Mouse (Mus musculus) G1E (cell line): ENCODE data around the gene Atp6v1b1. TPM values are rescaled to one million over a fixed set of nuclear protein-coding genes. Genes with fewer than 3 reads are reported as not detected.

ENCODE experiments used
- ATAC-seq: 2 replicates; pipeline ENCODE4 v1.8.0; 2016; ENCODE audit warnings: mild to moderate bottlenecking; ENCODE audit not compliant: insufficient number of reproducible peaks, poor library complexity, low FRiP score, severe bottlenecking; ENCODE audit errors: extremely low read depth
- DNase-seq: peaks from one replicate; pipeline ENCODE4 v3.0.0; 2012; ENCODE audit warnings: low spot score
- H3K27me3 ChIP-seq: 2 replicates; pipeline ENCODE4 v1.6.1; 2012; ENCODE audit warnings: mild to moderate bottlenecking, low read length, inconsistent platforms; ENCODE audit not compliant: insufficient read depth
- H3K36me3 ChIP-seq: replicated peaks from 2 replicates; pipeline ENCODE3; 2012; ENCODE audit warnings: mild to moderate bottlenecking, inconsistent platforms
- H3K4me1 ChIP-seq: 2 replicates; pipeline ENCODE4 v1.6.1; 2012; ENCODE audit warnings: low read depth, low read length, inconsistent platforms, mixed read lengths; ENCODE audit not compliant: insufficient read depth
- H3K4me3 ChIP-seq: 2 replicates; pipeline ENCODE4 v1.5.1; 2012; ENCODE audit warnings: low read depth, mild to moderate bottlenecking, inconsistent platforms, low read length, moderate library complexity, mixed read lengths
- H3K9me3 ChIP-seq: replicated peaks from 2 replicates; pipeline ENCODE4 v1.6.1; 2012; ENCODE audit warnings: inconsistent platforms
- CTCF ChIP-seq: IDR thresholded peaks from 2 replicates; pipeline ENCODE4 v1.5.1; 2012; ENCODE audit warnings: low read depth, low read length, inconsistent platforms, mixed read lengths
- GATA1 ChIP-seq: IDR thresholded peaks from 2 replicates; pipeline ENCODE4 v1.6.1; 2012; ENCODE audit warnings: borderline replicate concordance, low read length, inconsistent platforms, mixed read lengths
- GATA2 ChIP-seq: IDR thresholded peaks from 2 replicates; pipeline ENCODE4 v1.6.1; 2012; ENCODE audit warnings: low read depth, low read length, inconsistent platforms, borderline replicate concordance
- POLR2AphosphoS5 ChIP-seq: IDR thresholded peaks from 2 replicates; pipeline ENCODE4 v1.6.1; 2012; ENCODE audit warnings: low read depth, low read length, inconsistent platforms; ENCODE audit not compliant: insufficient replicate concordance
- TAL1 ChIP-seq: conservative IDR thresholded peaks from 2 replicates; pipeline ENCODE4 v1.6.1; 2012; ENCODE audit warnings: low read depth, low read length, inconsistent platforms, mixed read lengths
- polyA plus RNA-seq: library from polyadenylated mRNA; stranded (reverse); fragments of >175 nt; gene quantifications from 2 replicates; pipeline ENCODE4 v1.2.3, GENCODE M21; 2012
- total RNA-seq, 2 experiments: library from RNA; stranded (forward) in 1 of 2; stranded (reverse) in 1 of 2; fragments of 200-1000 nt in 1 of 2; fragments of >200 nt in 1 of 2; fragmentation: Nextera tagmentation in 1 of 2; gene quantifications; 2 replicates each; pipeline ENCODE4 v1.2.3; 2014 to 2017

Atp6v1b1 gene
- total and polyA plus RNA-seq, 3 experiments, result 0.22 TPM; not detected in 2

DNA sequence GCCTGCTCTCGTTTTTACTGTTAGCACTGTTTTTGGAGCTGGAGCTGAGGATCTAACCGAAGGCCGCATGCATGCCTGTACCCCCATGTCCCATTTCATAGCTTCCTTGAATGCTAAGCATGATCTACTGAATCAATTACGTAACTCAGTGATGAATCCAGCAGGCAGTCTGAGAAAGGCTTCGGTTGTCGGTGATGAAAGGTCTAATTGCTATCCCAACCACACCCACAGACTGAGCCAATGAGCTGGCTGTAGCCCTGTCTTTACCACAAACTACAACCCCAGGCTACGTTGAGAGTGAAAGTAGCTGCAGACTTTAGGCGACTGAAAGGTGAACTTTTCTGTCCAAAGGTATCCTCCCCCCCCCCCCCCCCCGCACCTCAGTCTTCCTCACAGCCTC is 31.3 kb downstream of the Atp6v1b1 start:
- H3K4me1 ChIP-seq, result peaks cover 54% of the 10 kb centered on the region
- peaks cover 53% of the 10 kb centered on the region for H3K36me3 ChIP-seq
- DNase-seq (peak; percentile 64), ATAC-seq (no peak)
- H3K4me3 ChIP-seq, result peak overlapping the region; percentile 82
- H3K9me3 ChIP-seq, result no peaks in the 10 kb centered on the region
- TF ChIP-seq GATA1, result no peak
- no peak for TF ChIP-seq CTCF
- TF ChIP-seq GATA2, result no peak
- TF ChIP-seq TAL1, result no peak
- TF ChIP-seq POLR2AphosphoS5, result no peak
- H3K27me3 ChIP-seq, result 0 out of 2 replicates have a peak, but pooled peaks cover 2% of the 10 kb centered on the region

GRCm38 (mm10) chr6:83774781-83775563 is 32.2 kb downstream of the Atp6v1b1 start:
- H3K36me3 ChIP-seq, result peaks cover 45% of the 10 kb centered on the region
- peak; percentile 10 for ATAC-seq
- TF ChIP-seq GATA1 (no peak), GATA2 (no peak), TAL1 (no peak), POLR2AphosphoS5 (no peak), CTCF (no peak)
- H3K27me3 ChIP-seq, result 0 out of 2 replicates have a peak, but pooled peaks cover 2% of the 10 kb centered on the region
- peaks cover 53% of the 10 kb centered on the region for H3K4me1 ChIP-seq
- H3K4me3 ChIP-seq, result peak overlapping the region; percentile 82
- no peaks in the 10 kb centered on the region for H3K9me3 ChIP-seq
- peak; percentile 68 for DNase-seq

DNA sequence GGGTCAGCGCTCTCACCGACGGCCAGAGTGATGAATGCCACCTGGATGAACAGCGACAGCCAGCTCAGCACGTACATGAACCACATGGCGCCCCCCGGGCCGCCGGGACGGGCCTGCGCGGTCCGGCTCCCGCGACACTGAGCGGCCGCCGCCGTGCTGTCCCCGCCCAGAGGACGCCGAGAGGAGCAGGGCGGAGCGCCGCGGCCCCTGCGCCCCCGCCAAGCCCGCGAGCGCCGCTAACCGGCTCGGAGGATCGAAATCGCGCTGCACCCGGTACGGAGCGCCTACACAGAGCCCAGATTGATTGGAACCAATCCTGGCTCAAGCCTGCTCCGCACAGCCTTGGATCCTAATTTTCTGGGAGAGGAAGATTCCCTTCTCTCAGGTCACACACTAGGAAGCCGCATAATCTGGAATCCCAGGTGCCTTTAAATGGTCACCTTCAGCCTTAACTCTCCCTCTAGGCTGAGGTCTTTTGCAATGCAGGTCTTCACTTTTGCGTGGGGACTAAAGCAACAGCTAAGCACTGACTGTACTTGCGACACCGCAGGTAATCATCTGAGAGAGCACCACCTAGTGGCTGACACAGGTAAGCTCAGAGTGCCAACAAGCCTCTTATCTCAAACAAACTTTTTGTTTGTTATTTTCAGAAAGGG is 33.0 kb downstream of the Atp6v1b1 start, which contains the start of gene Tex261:
TSS of gene Tex261 (minus strand) at position 176 of the 656 bp plus-strand sequence.
- peak within 1 kb of the TSS; percentile 82 for H3K4me3 ChIP-seq
- TF ChIP-seq GATA1, result no peak
- no peak for TF ChIP-seq GATA2
- TF ChIP-seq POLR2AphosphoS5, result no peak
- peak; percentile 78 for TF ChIP-seq CTCF
- ATAC-seq (peak; percentile 51), DNase-seq (peak; percentile 92)
- peaks cover 54% of the 10 kb centered on the region for H3K4me1 ChIP-seq
- peaks cover 37% of the 10 kb centered on the region for H3K36me3 ChIP-seq
- H3K27me3 ChIP-seq, result peaks cover 7% of the 10 kb centered on the region
- H3K9me3 ChIP-seq, result no peaks in the 10 kb centered on the region

DNA sequence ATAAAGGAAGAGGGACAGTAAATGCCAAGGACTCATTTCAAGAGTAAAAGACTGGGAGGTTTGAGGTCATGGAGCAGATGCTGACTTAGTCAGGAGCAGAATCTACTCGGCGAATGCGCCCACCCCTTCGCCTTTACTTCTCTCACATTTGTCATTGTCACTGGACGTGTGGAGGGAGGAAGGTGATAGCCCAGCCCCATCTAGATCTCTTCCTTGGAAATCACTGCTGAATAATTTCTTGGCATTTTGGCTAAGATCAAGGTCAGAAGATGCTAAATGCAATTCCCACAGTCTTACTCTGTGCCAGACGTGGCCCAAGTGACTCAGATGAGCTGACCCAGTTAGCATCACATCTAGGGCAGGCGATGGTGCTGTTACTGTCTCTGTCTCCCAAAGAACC is 35.5 kb downstream of the Atp6v1b1 start:
- H3K4me3 ChIP-seq, result no peak overlapping the region
- TF ChIP-seq CTCF (no peak), POLR2AphosphoS5 (no peak), GATA2 (no peak), TAL1 (no peak), GATA1 (no peak)
- H3K36me3 ChIP-seq, result peaks cover 12% of the 10 kb centered on the region
- peaks cover 45% of the 10 kb centered on the region for H3K4me1 ChIP-seq
- H3K27me3 ChIP-seq, result peaks cover 13% of the 10 kb centered on the region
- DNase-seq, result no peak
- no peaks in the 10 kb centered on the region for H3K9me3 ChIP-seq
- no peak for ATAC-seq

- Histone ChIP-seq H3K4me3 (no peak overlapping the region), H3K9me3 (no peaks in the 10 kb centered on the region), H3K36me3 (peaks cover 4% of the 10 kb centered on the region), H3K27me3 (peaks cover 18% of the 10 kb centered on the region), H3K4me1 (peaks cover 38% of the 10 kb centered on the region)
- ATAC-seq (no peak), DNase-seq (peak; percentile 34)
- TF ChIP-seq GATA1 (no peak), CTCF (peak; percentile 59)
These were observed 36.2 kb downstream of the Atp6v1b1 start for GRCm38 (mm10) chr6:83779026-83779425.

- DNase-seq (no peak), ATAC-seq (no peak)
- Histone ChIP-seq H3K4me1 (peaks cover 33% of the 10 kb centered on the region), H3K4me3 (no peak overlapping the region), H3K9me3 (no peaks in the 10 kb centered on the region), H3K27me3 (peaks cover 35% of the 10 kb centered on the region), H3K36me3 (no peaks in the 10 kb centered on the region)
- TF ChIP-seq CTCF (no peak), GATA1 (no peak), TAL1 (no peak), GATA2 (no peak), POLR2AphosphoS5 (no peak)
These were observed 43.6 kb downstream of the Atp6v1b1 start for GRCm38 (mm10) chr6:83786426-83786825.
